In genomic region chr6:145369290-145369689, GRCm38 (mm10) we compare ENCODE assay signal across 23 mouse cellular contexts.
A peak's percentile ranks its signal among the peaks of the same experiment; 100 is the strongest.
DNase-seq lines count a peak whose midpoint lies in the region; ATAC-seq and TF ChIP-seq lines count a peak whose summit lies in the region.
"Had no signal": no experiment of that assay in that cellular context is flagged by ENCODE, and none has a peak within 500 bp of the region (broad histone marks: within the 10 kb centered on the region; RNA-seq: fewer than 3 reads in every experiment).

No protein-coding gene starts in this region.

- H3K4me2 ChIP-seq in limb, embryonic 14.5 days (replicated peaks; ENCODE audit: low read depth, low read length, severe bottlenecking): no peak overlapping the region
- H3K4me2 ChIP-seq in embryonic facial prominence, embryonic 14.5 days (ENCODE audit: low read depth, low read length): no peak overlapping the region
- H3K4me2 ChIP-seq: embryonic facial prominence, embryonic 15.5 days; forebrain, embryonic 12.5 days; hindbrain, embryonic 14.5 days had no signal

- no peak overlapping the region for H3K9ac ChIP-seq in limb, embryonic 14.5 days (ENCODE audit: low read depth, low read length, severe bottlenecking)
- H3K9ac ChIP-seq in embryonic facial prominence, embryonic 14.5 days (ENCODE audit: low read depth, low read length): no peak overlapping the region
- H3K9ac ChIP-seq: embryonic facial prominence, embryonic 15.5 days; forebrain, embryonic 12.5 days; forebrain, postnatal 0 days; hindbrain, embryonic 14.5 days had no signal

- H3K4me1 ChIP-seq in heart, embryonic 10.5 days: peaks cover 52% of the 10 kb centered on the region
- peaks cover 9% of the 10 kb centered on the region for H3K4me1 ChIP-seq in limb, embryonic 14.5 days (ENCODE audit: control insufficient read depth, insufficient read depth, low read length)
- H3K4me1 ChIP-seq in limb, embryonic 10.5 days: peaks cover 27% of the 10 kb centered on the region
- H3K4me1 ChIP-seq in embryonic facial prominence, embryonic 14.5 days (ENCODE audit: control insufficient read depth, insufficient read depth, low read length): peaks cover 7% of the 10 kb centered on the region; the same call in 1 of the 2 replicates

- no peaks in the 10 kb centered on the region for H3K36me3 ChIP-seq in heart, embryonic 10.5 days
- no peaks in the 10 kb centered on the region for H3K36me3 ChIP-seq in limb, embryonic 14.5 days (ENCODE audit: control insufficient read depth, insufficient read depth, low read length)
- H3K36me3 ChIP-seq in limb, embryonic 10.5 days: no peaks in the 10 kb centered on the region
- H3K36me3 ChIP-seq in embryonic facial prominence, embryonic 14.5 days (ENCODE audit: control insufficient read depth, insufficient read depth, low read length): no peaks in the 10 kb centered on the region
- H3K36me3 ChIP-seq: embryonic facial prominence, embryonic 15.5 days; forebrain, embryonic 12.5 days; hindbrain, embryonic 10.5 days had no signal

- ATAC-seq in limb, embryonic 14.5 days (ENCODE audit: low FRiP score, low read depth): peak; percentile 25; the same call in 1 of the 2 replicates
- peak; percentile 19; the same call in 1 of the 2 replicates for ATAC-seq in embryonic facial prominence, embryonic 14.5 days (ENCODE audit: low read depth)
- ATAC-seq: forebrain, postnatal 0 days; intestine, embryonic 16.5 days had no signal

- no peak overlapping the region for H3K4me3 ChIP-seq in heart, embryonic 10.5 days
- no peak overlapping the region for H3K4me3 ChIP-seq in limb, embryonic 14.5 days (replicated peaks; ENCODE audit: low read length)
- H3K4me3 ChIP-seq in limb, embryonic 10.5 days: no peak overlapping the region
- H3K4me3 ChIP-seq in embryonic facial prominence, embryonic 14.5 days (ENCODE audit: low read depth, low read length): no peak overlapping the region
- H3K4me3 ChIP-seq: embryonic facial prominence, embryonic 15.5 days; erythroblast, embryonic 14.5 days; forebrain, embryonic 12.5 days; gastrocnemius, adult 2 months; hindbrain, embryonic 10.5 days had no signal

- H3K9me3 ChIP-seq in heart, embryonic 10.5 days: no peaks in the 10 kb centered on the region
- H3K9me3 ChIP-seq in limb, embryonic 14.5 days (ENCODE audit: control insufficient read depth, low read length): no peaks in the 10 kb centered on the region
- no peaks in the 10 kb centered on the region for H3K9me3 ChIP-seq in limb, embryonic 10.5 days (replicated peaks)
- no peaks in the 10 kb centered on the region for H3K9me3 ChIP-seq in embryonic facial prominence, embryonic 14.5 days (ENCODE audit: control insufficient read depth, low read length)
- H3K9me3 ChIP-seq: embryonic facial prominence, embryonic 15.5 days; forebrain, embryonic 12.5 days; hindbrain, embryonic 10.5 days had no signal

- peaks cover 27% of the 10 kb centered on the region for H3K27me3 ChIP-seq in heart, embryonic 10.5 days (ENCODE audit: insufficient read depth, poor library complexity, severe bottlenecking)
- H3K27me3 ChIP-seq in limb, embryonic 14.5 days (ENCODE audit: control insufficient read depth, insufficient read depth, low read length): no peaks in the 10 kb centered on the region
- no peaks in the 10 kb centered on the region for H3K27me3 ChIP-seq in limb, embryonic 10.5 days (ENCODE audit: low read depth, poor library complexity, severe bottlenecking)
- no peaks in the 10 kb centered on the region for H3K27me3 ChIP-seq in embryonic facial prominence, embryonic 14.5 days (replicated peaks; ENCODE audit: control insufficient read depth, insufficient read depth, low read length)
- H3K27me3 ChIP-seq: CH12.LX; embryonic facial prominence, embryonic 15.5 days; forebrain, embryonic 12.5 days had no signal

- TF ChIP-seq POLR2A in limb, embryonic 14.5 days (IDR thresholded peaks at IDR 0.05; ENCODE audit: borderline replicate concordance, extremely low read depth, insufficient read depth, insufficient read length): no peak

- WGBS in heart, embryonic 10.5 days: 49% methylated on average over 4 of the region's 4 CpGs
- 32% methylated on average over 4 of the region's 4 CpGs for whole genome bisulfite sequencing in limb, embryonic 14.5 days
- 68% methylated on average over 4 of the region's 4 CpGs for WGBS in limb, embryonic 10.5 days
- WGBS in embryonic facial prominence, embryonic 14.5 days: 22% methylated on average over 4 of the region's 4 CpGs

- H3K27ac ChIP-seq in heart, embryonic 10.5 days: peak overlapping the region; percentile 74
- H3K27ac ChIP-seq in limb, embryonic 14.5 days (replicated peaks; ENCODE audit: low read depth, low read length): no peak overlapping the region
- H3K27ac ChIP-seq in limb, embryonic 10.5 days: no peak overlapping the region
- no peak overlapping the region for H3K27ac ChIP-seq in embryonic facial prominence, embryonic 14.5 days (replicated peaks; ENCODE audit: low read depth, low read length)
- H3K27ac ChIP-seq: embryonic facial prominence, embryonic 15.5 days; forebrain, embryonic 12.5 days; gastrocnemius, adult 2 months; hindbrain, embryonic 10.5 days; hindbrain, embryonic 14.5 days had no signal

- no peak for DNase-seq in heart, embryonic 10.5 days (ENCODE audit: low spot score)
- DNase-seq in heart, adult 11 months: no peak
- DNase-seq in limb, embryonic 14.5 days (ENCODE audit: low spot score): no peak
- no peak for DNase-seq in limb, embryonic 10.5 days (ENCODE audit: low spot score)
- peak; percentile 62 for DNase-seq in embryonic facial prominence, embryonic 14.5 days (ENCODE audit: low spot score)
- no peak for DNase-seq in cerebellum, adult 11-12 months
- DNase-seq in layer of hippocampus, postnatal 36 days: no peak
- DNase-seq: adrenal gland, adult 8-10 months; adrenal gland, postnatal 36 days; cerebellum, adult 8-10 months; cerebellum, postnatal 14 days; forebrain, postnatal 0 days; gastrocnemius, adult 2 months; gastrocnemius, postnatal 25 days; heart, postnatal 10 days; kidney, adult 2 months had no signal
